Mouse (Mus musculus) hindbrain, embryonic 16.5 days (tissue): ENCODE measurements at regions not wholly inside any gene's neighbourhood (a gene's known extent, or its start where the extent isn't known, plus 50 kb on each side); places are given as distances from the start of the nearest gene placed in this dataset.

ENCODE experiments used
- ATAC-seq: fragments of 200-750 bp; cut with Nextera tagmentation; 2 replicates; pipeline ENCODE4 v1.8.0; 2017; ENCODE audit warnings: moderate TSS enrichment, moderate library complexity
- H3K27ac ChIP-seq: fragments of 300-500 bp; sonication (generic); 2 replicates; pipeline ENCODE4 v1.5.1; 2014; ENCODE audit warnings: low read depth, mild to moderate bottlenecking, control low read depth, low read length, moderate library complexity
- H3K27me3 ChIP-seq: fragments of 300-500 bp; sonication (generic); replicated peaks from 2 replicates; pipeline ENCODE4 v1.6.1; 2014; ENCODE audit warnings: low read length; ENCODE audit not compliant: control insufficient read depth, insufficient read depth
- H3K36me3 ChIP-seq: fragments of 300-500 bp; sonication (generic); 2 replicates; pipeline ENCODE4 v1.6.1; 2014; ENCODE audit warnings: mild to moderate bottlenecking, low read length, moderate library complexity, mixed read lengths; ENCODE audit not compliant: control insufficient read depth, insufficient read depth
- H3K4me1 ChIP-seq: fragments of 300-500 bp; sonication (generic); 2 replicates; pipeline ENCODE4 v1.6.1; 2014; ENCODE audit warnings: low read depth, low read length; ENCODE audit not compliant: control insufficient read depth, insufficient read depth
- H3K4me2 ChIP-seq: fragments of 300-500 bp; sonication (generic); 2 replicates; pipeline ENCODE4 v1.6.1; 2014; ENCODE audit warnings: mild to moderate bottlenecking, low read length, control low read depth, moderate library complexity
- H3K4me3 ChIP-seq: fragments of 300-500 bp; sonication (generic); 2 replicates; pipeline ENCODE4 v1.5.1; 2014; ENCODE audit warnings: mild to moderate bottlenecking, low read length, control low read depth, moderate library complexity
- H3K9ac ChIP-seq: fragments of 300-500 bp; sonication (generic); 2 replicates; pipeline ENCODE4 v1.6.1; 2014; ENCODE audit warnings: low read depth, mild to moderate bottlenecking, control low read depth, low read length, moderate library complexity
- H3K9me3 ChIP-seq: fragments of 300-500 bp; sonication (generic); 2 replicates; pipeline ENCODE4 v1.6.1; 2014; ENCODE audit warnings: mild to moderate bottlenecking, low read length, moderate library complexity; ENCODE audit not compliant: control insufficient read depth
- WGBS: fragments of 180-500 bp; shearing (Covaris S2); extraction: QIAGEN DNeasy Blood & Tissue Kit; methylation state at CpG from one replicate; pipeline ENCODE4 v1.1.7; 2014; 5-methylcytosine and 5-hydroxymethylcytosine counted together

- Histone ChIP-seq H3K4me3 (no peak overlapping the region), H3K36me3 (no peaks in the 10 kb centered on the region), H3K9ac (no peak overlapping the region), H3K27ac (no peak overlapping the region), H3K9me3 (no peaks in the 10 kb centered on the region), H3K4me2 (no peak overlapping the region), H3K4me1 (no peaks in the 10 kb centered on the region), H3K27me3 (no peaks in the 10 kb centered on the region)
- WGBS = 71% methylated on average over 4 of the region's 4 CpGs
- no peak for ATAC-seq
These were observed 113.8 kb downstream of the Rchy1 start for GRCm38 (mm10) chr5:91849114-91849513.

GRCm38 (mm10) chr5:91848528-91848927 is 114.3 kb downstream of the Rchy1 start:
- no peak overlapping the region for H3K9ac ChIP-seq
- WGBS = 83% methylated on average over 3 of the region's 3 CpGs

GRCm38 (mm10) chr5:91843044-91843443 is 119.8 kb downstream of the Rchy1 start:
- no peak overlapping the region for H3K27ac ChIP-seq
- no peak overlapping the region for H3K9ac ChIP-seq
- WGBS = 76% methylated on average over 4 of the region's 4 CpGs
- no peak overlapping the region for H3K4me3 ChIP-seq
- no peak overlapping the region for H3K4me2 ChIP-seq
- no peaks in the 10 kb centered on the region for H3K4me1 ChIP-seq
- H3K36me3 ChIP-seq = no peaks in the 10 kb centered on the region
- no peak for ATAC-seq
- H3K9me3 ChIP-seq = no peaks in the 10 kb centered on the region
- H3K27me3 ChIP-seq = no peaks in the 10 kb centered on the region

More at GRCm38 (mm10) chr5:91848528-91848927, 114.3 kb downstream of the Rchy1 start:
- Histone ChIP-seq H3K27ac (no peak overlapping the region), H3K4me3 (no peak overlapping the region), H3K27me3 (no peaks in the 10 kb centered on the region), H3K4me1 (no peaks in the 10 kb centered on the region), H3K36me3 (no peaks in the 10 kb centered on the region), H3K4me2 (no peak overlapping the region), H3K9me3 (no peaks in the 10 kb centered on the region)
- no peak for ATAC-seq

- Histone ChIP-seq H3K9ac (no peak overlapping the region), H3K27ac (no peak overlapping the region), H3K36me3 (no peaks in the 10 kb centered on the region), H3K27me3 (no peaks in the 10 kb centered on the region), H3K9me3 (no peaks in the 10 kb centered on the region), H3K4me2 (no peak overlapping the region), H3K4me3 (no peak overlapping the region), H3K4me1 (no peaks in the 10 kb centered on the region)
- ATAC-seq = no peak
- 83% methylated on average over 4 of the region's 4 CpGs for WGBS
These were observed 121.8 kb downstream of the Rchy1 start for GRCm38 (mm10) chr5:91841066-91841465.

GRCm38 (mm10) chr5:91828481-91828880 is 134.4 kb downstream of the Rchy1 start:
- WGBS = 89% methylated on average over 6 of the region's 6 CpGs
- H3K4me1 ChIP-seq = no peaks in the 10 kb centered on the region
- no peaks in the 10 kb centered on the region for H3K27me3 ChIP-seq
- H3K4me2 ChIP-seq = no peak overlapping the region
- no peak overlapping the region for H3K27ac ChIP-seq
- H3K36me3 ChIP-seq = no peaks in the 10 kb centered on the region
- H3K9ac ChIP-seq = no peak overlapping the region
- H3K4me3 ChIP-seq = no peak overlapping the region
- ATAC-seq = no peak
- H3K9me3 ChIP-seq = no peaks in the 10 kb centered on the region

- Histone ChIP-seq H3K9me3 (no peaks in the 10 kb centered on the region), H3K4me1 (no peaks in the 10 kb centered on the region), H3K9ac (no peak overlapping the region), H3K27me3 (no peaks in the 10 kb centered on the region), H3K36me3 (no peaks in the 10 kb centered on the region), H3K4me3 (no peak overlapping the region), H3K27ac (no peak overlapping the region), H3K4me2 (no peak overlapping the region)
- no peak for ATAC-seq
- 39% methylated on average over 1 of the region's 1 CpGs for WGBS
These were observed 136.2 kb downstream of the Rchy1 start for GRCm38 (mm10) chr5:91826636-91827035.

GRCm38 (mm10) chr5:91822844-91823576 is 139.9 kb downstream of the Rchy1 start:
- Histone ChIP-seq H3K4me2 (no peak overlapping the region), H3K27ac (no peak overlapping the region), H3K27me3 (no peaks in the 10 kb centered on the region), H3K4me3 (no peak overlapping the region), H3K4me1 (no peaks in the 10 kb centered on the region), H3K36me3 (no peaks in the 10 kb centered on the region), H3K9me3 (no peaks in the 10 kb centered on the region), H3K9ac (no peak overlapping the region)
- 69% methylated on average over 9 of the region's 9 CpGs for WGBS
- ATAC-seq = no peak; the same call in 1 of the 2 replicates

GRCm38 (mm10) chr5:91818800-91819199 is 144.1 kb downstream of the Rchy1 start:
- H3K9me3 ChIP-seq = no peaks in the 10 kb centered on the region
- H3K4me2 ChIP-seq = peak overlapping the region; percentile 5
- H3K36me3 ChIP-seq = no peaks in the 10 kb centered on the region
- WGBS = 38% methylated on average over 12 of the region's 12 CpGs
- ATAC-seq = peak; percentile 86
- no peak overlapping the region for H3K4me3 ChIP-seq
- no peaks in the 10 kb centered on the region for H3K4me1 ChIP-seq
- no peaks in the 10 kb centered on the region for H3K27me3 ChIP-seq
- H3K9ac ChIP-seq = no peak overlapping the region
- H3K27ac ChIP-seq = no peak overlapping the region

- H3K4me1 ChIP-seq = no peaks in the 10 kb centered on the region
- H3K9ac ChIP-seq = no peak overlapping the region
- peak overlapping the region; percentile 30 for H3K27ac ChIP-seq
- no peaks in the 10 kb centered on the region for H3K9me3 ChIP-seq
- H3K27me3 ChIP-seq = no peaks in the 10 kb centered on the region
- ATAC-seq = peak; percentile 54
- no peaks in the 10 kb centered on the region for H3K36me3 ChIP-seq
- H3K4me2 ChIP-seq = no peak overlapping the region
- 66% methylated on average over 11 of the region's 11 CpGs for WGBS
- no peak overlapping the region for H3K4me3 ChIP-seq
These were observed 144.7 kb downstream of the Rchy1 start for GRCm38 (mm10) chr5:91818195-91818594.
